Mouse (Mus musculus): ENCODE data around the gene Gsg1. TPM values are rescaled to one million over a fixed set of nuclear protein-coding genes. Genes with fewer than 3 reads are reported as not detected.
A peak's percentile ranks its signal among the peaks of the same experiment; 100 is the strongest.

Gene Gsg1
- polyA plus RNA-seq, 1 experiment from 2014 or later: 0.20 TPM

GRCm38 (mm10) chr6:135230586-135230985, 23.6 kb downstream of the Gsg1 start:
- ATAC-seq: 0 out of 2 replicates have a peak, but pooled peaks have one; percentile 53
- Histone ChIP-seq H3K27ac (no peak overlapping the region), H3K4me2 (replicated peaks) (no peak overlapping the region), H3K36me3 (peaks cover 68% of the 10 kb centered on the region), H3K4me3 (replicated peaks) (no peak overlapping the region), H3K9me3 (no peaks in the 10 kb centered on the region), H3K9ac (replicated peaks) (no peak overlapping the region), H3K27me3 (no peaks in the 10 kb centered on the region), H3K4me1 (replicated peaks) (no peaks in the 10 kb centered on the region; the same call in 1 of the 2 replicates)
- WGBS: 92% methylated on average over 6 of the region's 6 CpGs

GRCm38 (mm10) chr6:135228465-135228941, 25.6 kb downstream of the Gsg1 start:
- Histone ChIP-seq H3K4me2 (replicated peaks) (no peak overlapping the region), H3K9me3 (no peaks in the 10 kb centered on the region), H3K27ac (no peak overlapping the region), H3K27me3 (no peaks in the 10 kb centered on the region), H3K36me3 (peaks cover 54% of the 10 kb centered on the region), H3K4me3 (replicated peaks) (no peak overlapping the region), H3K9ac (replicated peaks) (no peak overlapping the region), H3K4me1 (replicated peaks) (peaks cover 12% of the 10 kb centered on the region)
- WGBS: 30% methylated on average over 10 of the region's 10 CpGs
- peak; percentile 52; the same call in 1 of the 2 replicates for ATAC-seq

GRCm38 (mm10) chr6:135223786-135224416, 30.2 kb downstream of the Gsg1 start:
- ATAC-seq: peak; percentile 71
- H3K27me3 ChIP-seq: no peaks in the 10 kb centered on the region
- WGBS: 73% methylated on average over 6 of the region's 6 CpGs
- H3K36me3 ChIP-seq: peaks cover 46% of the 10 kb centered on the region
- H3K9ac ChIP-seq (replicated peaks): peak overlapping the region; percentile 28; the same call in 1 of the 2 replicates
- H3K4me1 ChIP-seq (replicated peaks): peaks cover 15% of the 10 kb centered on the region
- H3K4me2 ChIP-seq (replicated peaks): no peak overlapping the region
- H3K9me3 ChIP-seq: no peaks in the 10 kb centered on the region
- 0 out of 2 replicates have a peak overlapping the region, but pooled peaks have one; percentile 35 for H3K27ac ChIP-seq
- no peak overlapping the region for H3K4me3 ChIP-seq (replicated peaks)

GRCm38 (mm10) chr6:135219916-135220315, 34.2 kb downstream of the Gsg1 start:
- no peaks in the 10 kb centered on the region for H3K27me3 ChIP-seq
- ATAC-seq: no peak
- no peak overlapping the region for H3K4me2 ChIP-seq (replicated peaks)
- no peaks in the 10 kb centered on the region for H3K9me3 ChIP-seq
- H3K9ac ChIP-seq (replicated peaks): no peak overlapping the region
- no peak overlapping the region for H3K27ac ChIP-seq
- H3K4me1 ChIP-seq (replicated peaks): peaks cover 10% of the 10 kb centered on the region
- WGBS: 91% methylated on average over 5 of the region's 5 CpGs
- peaks cover 49% of the 10 kb centered on the region for H3K36me3 ChIP-seq
- no peak overlapping the region for H3K4me3 ChIP-seq (replicated peaks)

GRCm38 (mm10) chr6:135218330-135218729, 35.8 kb downstream of the Gsg1 start:
- no peak overlapping the region for H3K27ac ChIP-seq
- no peak overlapping the region for H3K4me2 ChIP-seq (replicated peaks)
- H3K9ac ChIP-seq (replicated peaks): no peak overlapping the region
- no peak overlapping the region for H3K4me3 ChIP-seq (replicated peaks)
- ATAC-seq: no peak
- peaks cover 63% of the 10 kb centered on the region for H3K36me3 ChIP-seq
- H3K9me3 ChIP-seq: no peaks in the 10 kb centered on the region
- WGBS: 80% methylated on average over 8 of the region's 8 CpGs
- H3K4me1 ChIP-seq (replicated peaks): peaks cover under 1% of the 10 kb centered on the region; the same call in 1 of the 2 replicates
- H3K27me3 ChIP-seq: no peaks in the 10 kb centered on the region

- no peak overlapping the region for H3K9ac ChIP-seq (replicated peaks)
- H3K4me2 ChIP-seq (replicated peaks): no peak overlapping the region
- WGBS: 53% methylated on average over 1 of the region's 2 CpGs
- ATAC-seq: no peak
- H3K27ac ChIP-seq: no peak overlapping the region
- H3K27me3 ChIP-seq: no peaks in the 10 kb centered on the region
- 0 out of 2 replicates have a peak, but pooled peaks cover 2% of the 10 kb centered on the region for H3K4me1 ChIP-seq (replicated peaks)
- no peaks in the 10 kb centered on the region for H3K9me3 ChIP-seq
- H3K4me3 ChIP-seq (replicated peaks): no peak overlapping the region
- H3K36me3 ChIP-seq: peaks cover 34% of the 10 kb centered on the region
Observed at GRCm38 (mm10) chr6:135212666-135213065, 41.5 kb downstream of the Gsg1 start.

GRCm38 (mm10) chr6:135211169-135211568, 43.0 kb downstream of the Gsg1 start:
- Histone ChIP-seq H3K36me3 (peaks cover 24% of the 10 kb centered on the region), H3K9ac (replicated peaks) (no peak overlapping the region), H3K27ac (no peak overlapping the region), H3K9me3 (no peaks in the 10 kb centered on the region), H3K4me1 (replicated peaks) (0 out of 2 replicates have a peak, but pooled peaks cover 2% of the 10 kb centered on the region), H3K4me2 (replicated peaks) (no peak overlapping the region), H3K27me3 (no peaks in the 10 kb centered on the region), H3K4me3 (replicated peaks) (no peak overlapping the region)
- no peak for ATAC-seq
- WGBS: 78% methylated on average over 7 of the region's 7 CpGs

- Histone ChIP-seq H3K4me1 (replicated peaks) (0 out of 2 replicates have a peak, but pooled peaks cover 6% of the 10 kb centered on the region), H3K36me3 (peaks cover 4% of the 10 kb centered on the region), H3K27ac (no peak overlapping the region), H3K4me3 (replicated peaks) (no peak overlapping the region), H3K9ac (replicated peaks) (no peak overlapping the region), H3K9me3 (no peaks in the 10 kb centered on the region), H3K27me3 (no peaks in the 10 kb centered on the region), H3K4me2 (replicated peaks) (no peak overlapping the region)
- no peak for ATAC-seq
- 28% methylated on average over 8 of the region's 8 CpGs for WGBS
Observed at GRCm38 (mm10) chr6:135206909-135207308, 47.2 kb downstream of the Gsg1 start.

GRCm38 (mm10) chr6:135205802-135206201, 48.3 kb downstream of the Gsg1 start:
- Histone ChIP-seq H3K4me2 (replicated peaks) (no peak overlapping the region), H3K9ac (replicated peaks) (no peak overlapping the region), H3K4me1 (replicated peaks) (0 out of 2 replicates have a peak, but pooled peaks cover 4% of the 10 kb centered on the region), H3K27ac (no peak overlapping the region), H3K4me3 (replicated peaks) (no peak overlapping the region), H3K27me3 (no peaks in the 10 kb centered on the region), H3K9me3 (no peaks in the 10 kb centered on the region), H3K36me3 (peaks cover 4% of the 10 kb centered on the region)
- ATAC-seq: no peak
- 87% methylated on average over 4 of the region's 4 CpGs for WGBS

GRCm38 (mm10) chr6:135204869-135205268, 49.3 kb downstream of the Gsg1 start:
- H3K4me2 ChIP-seq (replicated peaks): no peak overlapping the region
- peaks cover 4% of the 10 kb centered on the region for H3K36me3 ChIP-seq
- no peaks in the 10 kb centered on the region for H3K9me3 ChIP-seq
- H3K9ac ChIP-seq (replicated peaks): no peak overlapping the region
- no peaks in the 10 kb centered on the region for H3K27me3 ChIP-seq
- no peak overlapping the region for H3K27ac ChIP-seq
- peaks cover 7% of the 10 kb centered on the region for H3K4me1 ChIP-seq (replicated peaks)
- 73% methylated on average over 4 of the region's 4 CpGs for WGBS
- ATAC-seq: no peak
- H3K4me3 ChIP-seq (replicated peaks): no peak overlapping the region

GRCm38 (mm10) chr6:135203737-135204136, 50.4 kb downstream of the Gsg1 start:
- Histone ChIP-seq H3K27ac (peak overlapping the region; percentile 45; the same call in 1 of the 2 replicates), H3K9ac (replicated peaks) (no peak overlapping the region), H3K4me1 (replicated peaks) (peaks cover 18% of the 10 kb centered on the region), H3K4me2 (replicated peaks) (no peak overlapping the region), H3K4me3 (replicated peaks) (no peak overlapping the region), H3K27me3 (no peaks in the 10 kb centered on the region), H3K9me3 (no peaks in the 10 kb centered on the region), H3K36me3 (no peaks in the 10 kb centered on the region)
- ATAC-seq: peak; percentile 34
- WGBS: 59% methylated on average over 6 of the region's 6 CpGs

GRCm38 (mm10) chr6:135202668-135203067, 51.5 kb downstream of the Gsg1 start:
- 88% methylated on average over 6 of the region's 6 CpGs for WGBS
- ATAC-seq: no peak
- Histone ChIP-seq H3K9me3 (no peaks in the 10 kb centered on the region), H3K4me3 (replicated peaks) (no peak overlapping the region), H3K4me2 (replicated peaks) (no peak overlapping the region), H3K4me1 (replicated peaks) (peaks cover 24% of the 10 kb centered on the region), H3K36me3 (no peaks in the 10 kb centered on the region), H3K27ac (no peak overlapping the region), H3K9ac (replicated peaks) (no peak overlapping the region), H3K27me3 (no peaks in the 10 kb centered on the region)
